Mouse (Mus musculus) kidney, embryonic 15.5 days (tissue): Measurements from ENCODE around the gene Cd55b. TPM values are rescaled to one million over a fixed set of nuclear protein-coding genes. Genes with fewer than 3 reads are reported as not detected.
"Not testable (repeated sequence)": the region's sequence is repeated elsewhere in the genome, so short reads cannot be mapped to it uniquely, and the experiment has no call there.

Source experiments
- ATAC-seq: fragments of 200-750 bp; cut with Nextera tagmentation; replicated peaks from 2 replicates; pipeline ENCODE4 v1.8.0; 2017; ENCODE audit warnings: moderate TSS enrichment; ENCODE audit not compliant: low FRiP score
- H3K27ac ChIP-seq: fragments of 300-500 bp; sonication (generic); 2 replicates; pipeline ENCODE4 v1.5.1; 2015; ENCODE audit warnings: mild to moderate bottlenecking, inconsistent platforms
- H3K27me3 ChIP-seq: fragments of 300-500 bp; sonication (generic); 2 replicates; pipeline ENCODE4 v1.6.1; 2015; ENCODE audit warnings: inconsistent platforms
- H3K36me3 ChIP-seq: fragments of 300-500 bp; sonication (generic); 2 replicates; pipeline ENCODE4 v1.6.1; 2015; ENCODE audit warnings: inconsistent platforms
- H3K4me1 ChIP-seq: fragments of 300-500 bp; sonication (generic); 2 replicates; pipeline ENCODE4 v1.6.1; 2015; ENCODE audit warnings: inconsistent platforms
- H3K4me2 ChIP-seq: fragments of 300-500 bp; sonication (generic); 2 replicates; pipeline ENCODE4 v1.6.1; 2015; ENCODE audit warnings: moderate library complexity, mild to moderate bottlenecking, inconsistent platforms
- H3K4me3 ChIP-seq: fragments of 300-500 bp; sonication (generic); replicated peaks from 2 replicates; pipeline ENCODE4 v1.5.1; 2015; ENCODE audit warnings: mild to moderate bottlenecking, inconsistent platforms
- H3K9ac ChIP-seq: fragments of 300-500 bp; sonication (generic); 2 replicates; pipeline ENCODE4 v1.6.1; 2015; ENCODE audit warnings: mild to moderate bottlenecking, inconsistent platforms
- H3K9me3 ChIP-seq: fragments of 300-500 bp; sonication (generic); replicated peaks from 2 replicates; pipeline ENCODE4 v1.6.1; 2016; ENCODE audit warnings: inconsistent platforms
- WGBS: fragments of 180-500 bp; shearing (Covaris S2); methylation state at CpG from one replicate; pipeline ENCODE4 v1.1.7; 2015; ENCODE audit warnings: mixed read lengths; 5-methylcytosine and 5-hydroxymethylcytosine counted together
- polyA plus RNA-seq: library from polyadenylated mRNA; unstranded; fragments of >200 nt; fragmentation: Nextera tagmentation; extraction: Ambion mirVana; gene quantifications from 2 replicates; pipeline ENCODE4 v1.2.1, GENCODE M21; 2015

Gene Cd55b
- not detected in 2 replicates for polyA plus RNA-seq

DNA sequence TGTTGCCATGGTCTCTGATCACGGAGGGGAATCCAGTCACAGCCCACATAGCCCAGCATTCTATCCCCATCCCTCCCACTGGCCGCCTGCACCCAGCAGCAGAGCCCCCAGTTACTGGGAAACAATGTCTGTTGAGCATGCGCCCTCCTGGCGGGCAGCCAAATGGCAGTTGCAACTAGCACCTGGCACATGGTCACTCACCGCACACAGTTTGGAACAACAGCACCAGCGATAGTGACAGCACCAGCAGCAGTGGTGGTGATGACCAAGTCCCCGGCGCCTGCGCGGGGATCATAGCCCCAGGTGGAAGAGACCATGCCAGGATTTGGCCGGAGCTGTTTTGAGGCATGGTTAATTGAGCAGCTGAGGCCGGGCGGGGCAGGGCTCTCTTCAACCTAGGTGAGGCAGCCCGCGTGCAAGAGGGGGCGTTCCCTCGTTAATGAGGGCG is at the start of gene Cd55b:
Gene Cd55b (minus strand): TSS at position 346 of the 448 bp plus-strand sequence.
- Histone ChIP-seq H3K27me3 (no peaks in the 10 kb centered on the region; the same call in 1 of the 2 replicates), H3K9ac (no peak within 1 kb of the TSS), H3K9me3 (no peaks in the 10 kb centered on the region), H3K36me3 (no peaks in the 10 kb centered on the region), H3K4me2 (0 out of 2 replicates have a peak within 1 kb of the TSS, but pooled peaks have one; percentile 14), H3K4me1 (0 out of 2 replicates have a peak, but pooled peaks cover 4% of the 10 kb centered on the region), H3K4me3 (no peak within 1 kb of the TSS), H3K27ac (no peak within 1 kb of the TSS)
- peak; percentile 64 for ATAC-seq
- 61% methylated on average over 18 of the region's 18 CpGs for WGBS

DNA sequence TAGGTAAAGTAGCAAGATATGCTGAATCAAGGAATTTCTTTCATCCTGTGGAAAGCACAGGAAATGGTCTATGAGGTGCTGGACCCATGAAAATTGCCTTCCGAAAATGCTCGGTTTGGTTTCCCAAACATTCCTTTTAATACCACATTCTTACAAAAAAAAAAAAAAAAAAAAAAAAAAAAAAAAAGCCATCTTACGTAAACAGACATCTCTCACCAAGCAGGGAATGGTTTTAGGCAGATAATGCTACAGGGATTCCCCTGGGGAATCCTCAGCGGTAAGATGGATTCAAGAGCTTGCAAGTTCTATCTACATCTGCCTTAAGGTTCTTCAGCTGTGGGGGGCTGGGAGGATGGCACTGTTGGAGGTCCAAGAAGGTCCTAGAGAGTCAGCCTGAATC is 47.3 kb upstream of the Cd55b start:
- no peak for ATAC-seq
- Histone ChIP-seq H3K4me1 (peaks cover 7% of the 10 kb centered on the region; the same call in 1 of the 2 replicates), H3K9me3 (no peaks in the 10 kb centered on the region), H3K4me2 (no peak overlapping the region), H3K27ac (no peak overlapping the region), H3K9ac (no peak overlapping the region), H3K4me3 (no peak overlapping the region), H3K36me3 (no peaks in the 10 kb centered on the region), H3K27me3 (no peaks in the 10 kb centered on the region)
- WGBS, result 84% methylated on average over 4 of the region's 4 CpGs

DNA sequence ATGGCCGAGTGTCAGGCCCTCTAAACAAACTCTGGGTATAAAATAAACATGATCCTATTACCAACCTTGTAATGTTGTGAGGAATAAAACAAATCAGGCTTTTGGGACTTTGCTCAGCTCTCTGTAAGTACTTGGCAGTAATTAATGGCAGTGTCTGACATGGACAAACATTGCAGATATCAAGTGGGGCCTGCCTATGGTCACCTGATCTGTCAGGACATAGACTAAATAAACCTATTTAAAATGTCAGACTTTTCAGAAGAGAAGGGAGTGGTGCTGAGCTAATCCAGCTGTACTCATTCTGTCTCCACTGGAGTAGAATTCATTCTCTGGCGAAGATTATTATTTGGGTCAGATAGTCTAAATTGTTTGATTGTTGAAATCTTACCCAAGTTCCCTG is 44.6 kb upstream of the Cd55b start:
- H3K9me3 ChIP-seq, result no peaks in the 10 kb centered on the region
- peaks cover 13% of the 10 kb centered on the region; the same call in 1 of the 2 replicates for H3K4me1 ChIP-seq
- 27% methylated on average over 2 of the region's 2 CpGs for WGBS
- peak; percentile 87 for ATAC-seq
- no peak overlapping the region for H3K4me2 ChIP-seq
- H3K36me3 ChIP-seq, result no peaks in the 10 kb centered on the region
- no peak overlapping the region for H3K9ac ChIP-seq
- no peak overlapping the region for H3K27ac ChIP-seq
- H3K4me3 ChIP-seq, result no peak overlapping the region
- H3K27me3 ChIP-seq, result 0 out of 2 replicates have a peak, but pooled peaks cover 2% of the 10 kb centered on the region

DNA sequence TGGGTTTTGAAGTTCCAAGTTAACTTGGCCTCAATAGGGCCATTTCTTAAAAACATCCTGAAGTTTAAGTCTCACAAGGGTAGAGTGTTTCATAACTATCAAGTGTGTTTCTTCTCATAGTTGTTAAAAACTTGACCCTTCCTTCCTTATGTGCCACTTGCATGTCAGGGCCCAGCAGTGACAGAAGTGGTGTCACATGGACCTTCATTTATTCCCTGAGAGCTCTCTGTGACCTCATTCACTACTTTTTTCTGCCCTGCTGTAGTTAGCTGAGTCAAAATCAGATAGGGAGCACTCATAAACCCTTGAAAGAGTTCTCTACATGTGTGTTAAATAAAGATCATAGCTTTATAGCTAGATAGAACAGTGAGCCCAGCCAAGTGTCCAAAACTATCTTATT is 41.4 kb upstream of the Cd55b start:
- Histone ChIP-seq H3K36me3 (no peaks in the 10 kb centered on the region), H3K4me3 (no peak overlapping the region), H3K27me3 (0 out of 2 replicates have a peak, but pooled peaks cover 2% of the 10 kb centered on the region), H3K4me2 (no peak overlapping the region), H3K9ac (no peak overlapping the region), H3K4me1 (peaks cover 13% of the 10 kb centered on the region; the same call in 1 of the 2 replicates), H3K27ac (no peak overlapping the region), H3K9me3 (no peaks in the 10 kb centered on the region)
- ATAC-seq, result no peak

DNA sequence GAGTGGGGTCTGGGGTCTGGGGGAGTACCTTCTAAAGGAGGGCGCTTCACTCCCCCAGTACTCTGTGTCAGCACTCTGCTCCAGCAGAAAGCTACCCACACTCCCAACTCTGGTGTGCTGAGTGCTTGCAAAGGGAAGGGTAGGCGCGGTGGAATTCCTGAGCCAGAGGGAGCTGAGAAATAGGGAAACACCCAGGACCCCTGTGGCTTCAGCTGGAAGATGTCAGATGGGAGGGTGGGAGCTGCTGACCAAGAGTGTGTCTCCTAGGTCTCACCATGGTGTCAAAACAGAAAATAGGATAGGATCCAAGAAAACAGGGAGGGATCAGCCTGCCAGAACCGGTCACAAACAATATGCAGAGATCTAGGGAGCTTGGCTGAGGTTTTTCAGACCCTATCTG is 40.1 kb upstream of the Cd55b start:
- Histone ChIP-seq H3K27ac (peak overlapping the region; percentile 70), H3K36me3 (no peaks in the 10 kb centered on the region), H3K4me2 (peak overlapping the region; percentile 94), H3K4me3 (peak overlapping the region; percentile 69), H3K27me3 (0 out of 2 replicates have a peak, but pooled peaks cover 2% of the 10 kb centered on the region), H3K4me1 (peaks cover 13% of the 10 kb centered on the region; the same call in 1 of the 2 replicates), H3K9me3 (no peaks in the 10 kb centered on the region), H3K9ac (peak overlapping the region; percentile 42)
- ATAC-seq, result no peak; the same call in 1 of the 2 replicates
- WGBS, result 5% methylated on average over 4 of the region's 4 CpGs

DNA sequence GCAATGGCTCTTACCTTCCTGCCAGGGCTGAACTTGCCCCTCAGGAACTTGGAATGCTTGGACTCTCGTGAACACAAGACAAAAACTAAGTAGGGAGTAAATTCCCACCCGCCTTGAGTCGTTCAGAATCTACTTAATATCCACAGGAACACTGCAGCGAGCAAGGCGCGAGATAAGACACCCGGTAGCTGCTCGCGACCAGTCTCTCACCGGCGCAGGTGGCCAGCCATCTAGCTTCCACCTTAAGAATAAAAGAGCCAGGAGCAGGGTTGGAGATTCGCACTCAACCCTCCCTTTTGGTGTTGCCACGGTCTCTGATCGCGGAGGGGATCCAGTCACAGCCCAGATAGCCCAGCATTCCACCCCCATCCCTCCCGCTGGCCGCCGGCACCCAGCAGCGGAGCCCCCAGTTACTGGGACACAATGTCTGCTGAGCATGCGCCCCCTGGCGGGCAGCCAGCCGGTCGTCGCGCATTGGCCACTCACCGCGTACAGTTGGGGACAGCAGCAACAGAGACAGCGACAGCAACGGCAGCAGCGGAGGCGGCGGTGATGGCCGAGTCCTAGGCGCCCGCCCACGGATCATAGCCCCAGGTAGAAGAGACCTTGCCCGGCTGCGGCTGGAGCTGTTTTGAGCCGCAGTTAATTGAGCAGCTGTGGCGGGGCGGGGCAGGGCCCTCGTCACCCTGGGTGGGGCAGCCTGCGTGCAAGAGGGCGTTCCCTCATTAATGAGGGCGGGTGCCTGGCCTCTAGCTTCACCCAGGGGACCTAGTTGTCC is 39.5 kb upstream of the Cd55b start, which contains the start of gene Cd55:
Gene Cd55 (minus strand): TSS at position 661 of the 778 bp plus-strand sequence.
- WGBS, result under 1% methylated on average over 45 of the region's 45 CpGs
- no peaks in the 10 kb centered on the region for H3K36me3 ChIP-seq
- H3K27ac ChIP-seq, result peak within 1 kb of the TSS; percentile 70
- peak within 1 kb of the TSS; percentile 42 for H3K9ac ChIP-seq
- peak within 1 kb of the TSS; percentile 94 for H3K4me2 ChIP-seq
- H3K4me3 ChIP-seq, result peak within 1 kb of the TSS; percentile 69
- peak; percentile 93 for ATAC-seq
- 0 out of 2 replicates have a peak, but pooled peaks cover 2% of the 10 kb centered on the region for H3K27me3 ChIP-seq
- H3K4me1 ChIP-seq, result peaks cover 13% of the 10 kb centered on the region; the same call in 1 of the 2 replicates
- no peaks in the 10 kb centered on the region for H3K9me3 ChIP-seq

DNA sequence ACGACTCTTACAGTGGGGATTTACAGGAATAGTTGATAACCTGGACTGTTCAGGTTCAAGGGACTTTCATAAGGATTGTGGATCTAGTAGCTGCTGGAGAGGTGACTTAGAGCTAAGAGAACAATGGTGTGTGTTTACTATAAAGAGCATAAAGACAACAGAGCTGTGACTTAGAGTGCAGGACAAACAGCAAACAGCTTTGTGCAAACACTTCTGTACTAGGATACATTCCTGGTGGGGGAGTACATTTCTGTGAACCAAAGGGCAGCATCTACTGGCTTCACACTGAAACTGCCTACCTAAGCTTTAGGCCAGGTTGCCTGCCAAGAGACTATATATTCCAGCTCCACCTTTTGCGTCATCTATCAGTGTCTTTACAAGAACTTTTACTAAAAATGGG is 32.3 kb upstream of the Cd55b start:
- Histone ChIP-seq H3K9me3 (no peaks in the 10 kb centered on the region), H3K4me1 (no peaks in the 10 kb centered on the region), H3K36me3 (no peaks in the 10 kb centered on the region), H3K4me2 (no peak overlapping the region), H3K27ac (no peak overlapping the region), H3K9ac (no peak overlapping the region), H3K27me3 (no peaks in the 10 kb centered on the region), H3K4me3 (no peak overlapping the region)
- ATAC-seq, result no peak
- 88% methylated on average over 2 of the region's 2 CpGs for WGBS

DNA sequence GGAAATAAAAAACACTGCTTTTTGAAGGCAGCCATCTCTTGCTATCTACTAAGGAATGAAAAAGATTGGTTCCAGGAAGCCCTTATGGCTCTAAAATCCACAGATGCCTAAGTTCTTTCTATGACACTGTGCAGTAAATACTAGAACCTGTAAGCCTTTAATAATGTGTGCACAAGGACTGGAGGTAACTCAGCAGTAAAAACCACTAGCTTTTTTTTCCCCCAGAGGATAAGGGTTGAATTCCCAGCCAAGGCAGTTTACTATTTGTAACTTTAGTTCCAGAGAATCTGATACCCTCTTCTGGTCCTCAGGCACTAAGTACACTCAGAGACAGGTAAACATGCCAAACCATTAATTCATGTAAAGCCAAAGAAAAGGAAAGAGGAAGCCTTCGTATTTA is 20.1 kb upstream of the Cd55b start:
- ATAC-seq, H3K4me2 ChIP-seq, H3K4me3 ChIP-seq, H3K27me3 ChIP-seq, H3K9me3 ChIP-seq, H3K36me3 ChIP-seq, H3K4me1 ChIP-seq, H3K27ac ChIP-seq, H3K9ac ChIP-seq: not testable (repeated sequence)
- WGBS, result 20% methylated on average over 1 of the region's 1 CpGs

DNA sequence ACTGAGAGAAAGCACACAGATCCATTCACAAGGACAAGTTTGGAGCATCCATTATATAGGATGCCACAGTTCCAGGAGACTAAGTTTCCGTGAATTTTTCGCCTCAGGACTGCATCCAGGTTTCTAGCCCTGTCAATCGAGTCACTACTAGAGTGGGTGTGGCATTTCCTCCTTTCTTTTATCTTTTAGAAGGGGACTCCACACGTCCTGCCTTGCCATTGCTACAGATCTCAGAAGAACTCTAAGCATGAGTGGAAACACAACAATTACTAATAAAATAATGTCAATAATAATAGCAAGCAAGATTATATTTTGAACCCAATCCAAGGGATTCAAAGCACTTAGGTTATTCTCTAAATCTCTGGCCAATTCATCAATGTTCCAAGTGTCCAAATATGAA is 8.1 kb upstream of the Cd55b start:
- no peak overlapping the region for H3K9ac ChIP-seq
- ATAC-seq, result no peak
- no peaks in the 10 kb centered on the region for H3K4me1 ChIP-seq
- WGBS, result 79% methylated on average over 4 of the region's 4 CpGs
- H3K4me2 ChIP-seq, result no peak overlapping the region
- H3K27ac ChIP-seq, result no peak overlapping the region
- H3K36me3 ChIP-seq, result no peaks in the 10 kb centered on the region
- H3K9me3 ChIP-seq, result no peaks in the 10 kb centered on the region
- no peak overlapping the region for H3K4me3 ChIP-seq
- no peaks in the 10 kb centered on the region for H3K27me3 ChIP-seq

DNA sequence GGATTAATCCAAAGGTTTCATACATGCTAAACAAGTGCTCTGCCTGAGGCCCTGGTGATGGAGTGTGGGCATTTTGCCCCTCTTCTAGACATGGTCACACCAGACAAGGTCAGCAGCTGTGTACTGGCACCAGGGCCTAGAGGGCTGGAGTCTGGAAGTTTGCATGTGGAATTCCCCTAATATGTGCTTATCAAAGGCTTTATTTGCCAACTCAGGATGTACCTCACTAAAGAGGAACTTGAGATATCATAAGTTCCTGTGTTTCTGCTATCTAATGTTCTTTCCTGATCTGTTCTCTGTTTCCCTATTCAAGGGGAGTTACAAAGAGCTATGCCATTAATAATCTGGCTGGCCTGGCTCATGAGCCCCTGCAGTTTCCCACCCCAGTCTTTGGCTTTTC is 5.9 kb upstream of the Cd55b start:
- not testable (repeated sequence) for H3K36me3 ChIP-seq, H3K9ac ChIP-seq, ATAC-seq, H3K27me3 ChIP-seq, H3K27ac ChIP-seq, H3K4me2 ChIP-seq, H3K9me3 ChIP-seq, H3K4me3 ChIP-seq, H3K4me1 ChIP-seq

DNA sequence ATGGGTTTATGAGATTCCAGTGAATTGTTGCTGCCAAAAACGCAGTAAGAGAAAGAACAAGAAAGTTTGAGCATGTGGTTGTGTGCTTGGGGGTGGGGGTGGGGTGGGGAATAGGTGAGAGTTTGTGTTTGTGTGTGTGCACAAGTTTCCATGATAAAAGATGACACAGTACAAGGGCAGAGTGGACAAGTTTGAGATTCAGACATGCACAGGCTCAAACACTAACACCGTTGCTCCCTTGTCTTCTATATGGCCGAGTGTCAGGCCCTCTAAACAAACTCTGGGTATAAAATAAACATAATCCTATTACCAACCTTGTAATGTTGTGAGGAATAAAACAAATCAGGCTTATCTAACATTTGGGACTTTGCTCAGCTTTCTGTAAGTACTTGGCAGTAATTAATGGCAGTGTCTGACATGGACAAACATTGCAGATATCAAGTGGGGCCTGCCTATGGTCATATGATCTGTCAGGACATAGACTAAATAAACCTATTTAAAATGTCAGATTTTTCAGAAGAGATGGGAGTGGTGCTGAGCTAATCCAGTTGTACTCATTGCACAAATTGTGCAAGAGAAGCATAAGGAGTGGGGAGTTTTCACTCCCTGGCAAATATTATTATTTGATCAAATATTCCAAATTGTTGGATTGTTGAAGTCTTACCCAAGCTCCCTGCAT is 4.5 kb upstream of the Cd55b start:
- WGBS, result 27% methylated on average over 3 of the region's 3 CpGs
- H3K4me2 ChIP-seq, H3K27ac ChIP-seq, H3K4me3 ChIP-seq, H3K9ac ChIP-seq, H3K36me3 ChIP-seq, H3K27me3 ChIP-seq, H3K4me1 ChIP-seq, H3K9me3 ChIP-seq: not testable (repeated sequence)
- peak; percentile 73 for ATAC-seq

DNA sequence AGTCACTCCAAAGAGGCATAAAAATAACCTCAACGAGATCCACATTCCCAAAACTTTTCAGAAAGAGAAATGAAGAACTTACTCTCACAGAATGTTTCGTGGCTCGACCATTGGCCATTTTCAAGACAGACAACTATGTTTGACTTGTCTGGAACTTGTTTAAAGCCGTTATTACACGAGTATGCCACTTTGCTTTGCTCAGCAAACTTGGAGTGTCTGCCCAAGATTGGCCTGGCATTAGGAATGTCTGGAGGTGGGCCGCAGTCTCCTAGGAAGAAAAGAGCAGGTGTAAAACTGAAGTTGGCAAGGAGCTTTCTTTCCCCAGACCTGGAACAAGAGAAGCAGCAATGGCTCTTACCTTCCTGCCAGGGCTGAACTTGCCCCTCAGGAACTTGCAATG is 776 bp downstream of the Cd55b start:
- H3K9ac ChIP-seq, H3K36me3 ChIP-seq, H3K4me3 ChIP-seq, H3K27me3 ChIP-seq, H3K27ac ChIP-seq, H3K4me1 ChIP-seq, ATAC-seq, H3K4me2 ChIP-seq, H3K9me3 ChIP-seq: not testable (repeated sequence)
- WGBS, result no CpG with 5 or more reads among the region's 6 CpGs
